Mouse (Mus musculus) embryo, embryonic 10.5 days (tissue): Measurements from ENCODE around the gene Mrpl34.

Experiments
- DNase-seq: peaks from one replicate; pipeline ENCODE4 v3.0.0-alpha.2; 2015; ENCODE audit warnings: low spot score

Gene Mrpl34

GRCm38 (mm10) chr8:71468916-71469315 is 4.2 kb downstream of the Mrpl34 start, which contains the start of gene Dda1:
Dda1 (plus strand) TSS chr8:71469199.
- DNase-seq, result peak; percentile 100

- DNase-seq, result peak; percentile 80
These were observed 4.7 kb downstream of the Mrpl34 start for GRCm38 (mm10) chr8:71469411-71469810.

- no peak for DNase-seq
These were observed 5.6 kb downstream of the Mrpl34 start for GRCm38 (mm10) chr8:71470146-71470912.

GRCm38 (mm10) chr8:71470913-71471255 is 6.1 kb downstream of the Mrpl34 start:
- no peak for DNase-seq

GRCm38 (mm10) chr8:71471861-71472260 is 7.1 kb downstream of the Mrpl34 start:
- no peak for DNase-seq

- no peak for DNase-seq
These were observed 8.0 kb downstream of the Mrpl34 start for GRCm38 (mm10) chr8:71472601-71473386.

GRCm38 (mm10) chr8:71474344-71474743 is 9.6 kb downstream of the Mrpl34 start:
- no peak for DNase-seq

- DNase-seq, result no peak
These were observed 10.3 kb downstream of the Mrpl34 start for GRCm38 (mm10) chr8:71474785-71475701.

GRCm38 (mm10) chr8:71475702-71476075 is 10.9 kb downstream of the Mrpl34 start:
- peak; percentile 16 for DNase-seq

GRCm38 (mm10) chr8:71476099-71476940 is 11.6 kb downstream of the Mrpl34 start:
- DNase-seq, result peak; percentile 84

GRCm38 (mm10) chr8:71477196-71477845 is 12.6 kb downstream of the Mrpl34 start:
- DNase-seq, result peak; percentile 65

- DNase-seq, result no peak
These were observed 14.2 kb downstream of the Mrpl34 start for GRCm38 (mm10) chr8:71478943-71479342.

- peak; percentile 76 for DNase-seq
These were observed 19.2 kb downstream of the Mrpl34 start for GRCm38 (mm10) chr8:71483932-71484331.

- DNase-seq, result no peak
These were observed 20.0 kb downstream of the Mrpl34 start for GRCm38 (mm10) chr8:71484736-71485135.

GRCm38 (mm10) chr8:71485142-71486135 is 20.7 kb downstream of the Mrpl34 start, which contains the start of gene Ano8:
Ano8 (minus strand) TSS chr8:71485963.
- DNase-seq, result peak; percentile 93

GRCm38 (mm10) chr8:71486136-71486529 is 21.4 kb downstream of the Mrpl34 start:
- DNase-seq, result no peak

GRCm38 (mm10) chr8:71487691-71488445 is 23.1 kb downstream of the Mrpl34 start, which contains the start of gene Gtpbp3:
Gtpbp3 (plus strand) TSS chr8:71488103.
- DNase-seq, result peak; percentile 89

GRCm38 (mm10) chr8:71488454-71488853 is 23.7 kb downstream of the Mrpl34 start:
- DNase-seq, result peak; percentile 98

GRCm38 (mm10) chr8:71495039-71495438 is 30.3 kb downstream of the Mrpl34 start:
- peak; percentile 91 for DNase-seq
